In the genomic region with DNA sequence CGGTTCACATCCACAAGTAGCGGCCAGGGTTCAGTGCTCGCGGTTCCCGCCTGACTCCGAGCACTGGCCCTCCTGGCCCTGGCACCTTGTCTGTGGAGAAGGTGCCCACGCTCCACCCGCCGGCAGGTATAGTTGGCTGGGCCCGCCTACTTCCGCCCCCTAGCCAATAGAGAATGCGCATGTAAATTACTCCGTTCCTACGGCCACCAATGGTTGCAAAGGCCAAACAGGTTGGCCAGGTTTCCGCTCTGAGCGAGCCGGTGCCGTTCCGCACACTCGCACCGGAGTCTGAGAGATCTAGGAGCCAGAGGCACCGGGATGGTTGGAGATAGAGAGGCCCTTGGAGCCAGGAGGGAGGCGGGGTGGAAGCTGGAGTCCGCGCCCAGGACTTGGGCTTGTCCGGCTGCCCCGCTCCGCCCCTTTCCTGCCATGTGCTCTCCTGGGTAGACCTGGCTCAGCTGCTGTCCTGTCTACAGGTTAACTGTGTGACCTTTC, we compare ENCODE assay signal across 9 mouse cellular contexts. TPM values are rescaled to one million over a fixed set of nuclear protein-coding genes. Genes with fewer than 3 reads are reported as not detected.
A peak's percentile ranks its signal among the peaks of the same experiment; 100 is the strongest.
DNase-seq lines count a peak whose midpoint lies in the region; ATAC-seq and TF ChIP-seq lines count a peak whose summit lies in the region.
"Had no signal": no experiment of that assay in that cellular context is flagged by ENCODE, and none has a peak within 500 bp of the region (broad histone marks: within the 10 kb centered on the region; RNA-seq: fewer than 3 reads in every experiment).

No protein-coding gene starts in this region.

- TF ChIP-seq EP300 in liver, postnatal 0 days (IDR thresholded peaks at IDR 0.05; ENCODE audit: low read depth) = no peak

- peaks cover 22% of the 10 kb centered on the region for H3K4me1 ChIP-seq in erythroblast, embryonic 14.5 days (ENCODE audit: control insufficient read depth)
- peaks cover 34% of the 10 kb centered on the region for H3K4me1 ChIP-seq in liver, postnatal 0 days (ENCODE audit: insufficient read depth)
- H3K4me1 ChIP-seq in neural tube, embryonic 12.5 days = peaks cover 8% of the 10 kb centered on the region
- H3K4me1 ChIP-seq in testis, adult 2 months (ENCODE audit: control insufficient read depth, insufficient read depth, low read length) = peaks cover 11% of the 10 kb centered on the region

- TF ChIP-seq POLR2A in testis, adult 2 months (IDR thresholded peaks at IDR 0.05; ENCODE audit: control insufficient read depth, low read depth, low read length) = no peak; the same call in 1 of the 2 replicates

- H3K9ac ChIP-seq in liver, postnatal 0 days (replicated peaks) = no peak overlapping the region
- peak overlapping the region; percentile 35; the same call in 1 of the 2 replicates for H3K9ac ChIP-seq in neural tube, embryonic 12.5 days

- WGBS in liver, postnatal 0 days (ENCODE audit: insufficient replicate concordance) = 8% methylated on average over 28 of the region's 28 CpGs
- WGBS in neural tube, embryonic 12.5 days = under 1% methylated on average over 28 of the region's 28 CpGs

- H3K9me3 ChIP-seq in erythroblast, embryonic 14.5 days (ENCODE audit: control insufficient read depth, low read length) = peaks cover 2% of the 10 kb centered on the region; the same call in 1 of the 2 replicates
- no peaks in the 10 kb centered on the region for H3K9me3 ChIP-seq in liver, postnatal 0 days (ENCODE audit: low read length)
- no peaks in the 10 kb centered on the region for H3K9me3 ChIP-seq in neural tube, embryonic 12.5 days

- peak overlapping the region; percentile 91 for H3K27ac ChIP-seq in liver, postnatal 0 days (ENCODE audit: low read depth)
- no peak overlapping the region for H3K27ac ChIP-seq in neural tube, embryonic 12.5 days
- H3K27ac ChIP-seq in testis, adult 2 months (ENCODE audit: control insufficient read depth, insufficient read depth, low read depth, low read length) = no peak overlapping the region
- H3K27ac ChIP-seq: macrophage had no signal

- H3K36me3 ChIP-seq in erythroblast, embryonic 14.5 days (ENCODE audit: control insufficient read depth) = no peaks in the 10 kb centered on the region
- H3K36me3 ChIP-seq in liver, postnatal 0 days (replicated peaks; ENCODE audit: insufficient read depth, low read length) = no peaks in the 10 kb centered on the region
- no peaks in the 10 kb centered on the region for H3K36me3 ChIP-seq in neural tube, embryonic 12.5 days
- H3K36me3 ChIP-seq in testis, adult 2 months (ENCODE audit: control insufficient read depth, insufficient read depth, low read length) = no peaks in the 10 kb centered on the region

- peak; percentile 72 to 74 for DNase-seq in B cell, adult 2 months
- DNase-seq in brain, embryonic 18.5 days (ENCODE audit: low read depth, low spot score) = peak; percentile 39
- peak; percentile 63 for DNase-seq in heart, postnatal 4 days
- peak; percentile 86 to 92 for DNase-seq in kidney, postnatal 4 days
- DNase-seq in liver, postnatal 0 days = peak; percentile 79

- no peaks in the 10 kb centered on the region for H3K27me3 ChIP-seq in erythroblast, embryonic 14.5 days (ENCODE audit: control insufficient read depth)
- no peaks in the 10 kb centered on the region for H3K27me3 ChIP-seq in liver, postnatal 0 days (ENCODE audit: insufficient read depth, low read length)
- 0 out of 2 replicates have a peak, but pooled peaks cover 2% of the 10 kb centered on the region for H3K27me3 ChIP-seq in neural tube, embryonic 12.5 days (replicated peaks)
- no peaks in the 10 kb centered on the region for H3K27me3 ChIP-seq in testis, adult 2 months (ENCODE audit: control insufficient read depth, insufficient read depth, low read length)

- peak overlapping the region; percentile 70 for H3K4me2 ChIP-seq in liver, postnatal 0 days (ENCODE audit: low read depth, low read length)
- peak overlapping the region; percentile 81 for H3K4me2 ChIP-seq in neural tube, embryonic 12.5 days (replicated peaks)

- peak overlapping the region; percentile 60 for H3K4me3 ChIP-seq in erythroblast, embryonic 14.5 days (replicated peaks)
- peak overlapping the region; percentile 26 for H3K4me3 ChIP-seq in liver, postnatal 0 days (ENCODE audit: low read depth, low read length)
- peak overlapping the region; percentile 46 for H3K4me3 ChIP-seq in neural tube, embryonic 12.5 days
- H3K4me3 ChIP-seq in testis, adult 2 months (ENCODE audit: control insufficient read depth, low read depth, low read length) = peak overlapping the region; percentile 81

- TF ChIP-seq CTCF in liver, postnatal 0 days (IDR thresholded peaks at IDR 0.05; ENCODE audit: low read depth) = no peak
- no peak for TF ChIP-seq CTCF in testis, adult 2 months (IDR thresholded peaks at IDR 0.05; ENCODE audit: control insufficient read depth, insufficient read depth, insufficient replicate concordance, low read depth, low read length)

- peak; percentile 83 for ATAC-seq in liver, postnatal 0 days
- ATAC-seq in neural tube, embryonic 12.5 days (ENCODE audit: low FRiP score, low read depth) = no peak

RNA-seq across cellular contexts. Expression of gene Myh9, which starts 15.7 kb away (rescaled TPM):
- polyA plus RNA-seq in erythroblast, embryonic 14.5 days (2012) = 10.4 and 10.9 TPM in 2 replicates
- 100 to 1,000 TPM; 219 to 228 TPM for total RNA-seq in heart, postnatal 4 days (2021)
- polyA plus RNA-seq in liver, postnatal 0 days (2015; fragmentation: Nextera tagmentation; extraction: Ambion mirVana) = 17.7 and 22.4 TPM in 2 replicates
- polyA plus RNA-seq in neural tube, embryonic 12.5 days (2016; fragmentation: Nextera tagmentation; extraction: Ambion mirVana) = 20.9 and 21.0 TPM in 2 replicates
- 4.5 and 4.6 TPM in 2 replicates for polyA plus RNA-seq in testis, adult 2 months (2012; rRNA removed)

Comparison
In these comparisons a context has a peak if more than half of its experiments do, and no peak if none do; other contexts are left out.
1. DNase-seq: peak in every context shown above with its lines; median percentile 89 in kidney, postnatal 4 days; 79 in liver, postnatal 0 days; 73 in B cell, adult 2 months; 63 in heart, postnatal 4 days; 39 in brain, embryonic 18.5 days.
2. H3K4me3 ChIP-seq: peak in every context shown above with its lines; median percentile 81 in testis, adult 2 months; 60 in erythroblast, embryonic 14.5 days; 46 in neural tube, embryonic 12.5 days; 26 in liver, postnatal 0 days.